Mouse (Mus musculus) megakaryocyte, embryonic 14.5 days (primary cell): Measurements from ENCODE around the gene Pfdn6. TPM values are rescaled to one million over a fixed set of nuclear protein-coding genes. Genes with fewer than 3 reads are reported as not detected.
"Not testable (repeated sequence)": the region's sequence is repeated elsewhere in the genome, so short reads cannot be mapped to it uniquely, and the experiment has no call there.

Experiments
- H3K27me3 ChIP-seq: replicated peaks from 2 replicates; pipeline ENCODE3; 2012; ENCODE audit warnings: inconsistent platforms
- H3K36me3 ChIP-seq: replicated peaks from 2 replicates; pipeline ENCODE3; 2012; ENCODE audit warnings: low read length, inconsistent platforms, mixed read lengths
- H3K4me1 ChIP-seq: 2 replicates; pipeline ENCODE4 v1.6.1; 2012; ENCODE audit warnings: inconsistent platforms
- H3K4me3 ChIP-seq: replicated peaks from 2 replicates; pipeline ENCODE3; 2012; ENCODE audit warnings: moderate library complexity, mild to moderate bottlenecking, inconsistent platforms
- H3K9me3 ChIP-seq: 2 replicates; pipeline ENCODE4 v1.6.1; 2012; ENCODE audit warnings: inconsistent platforms
- FLI1 ChIP-seq: IDR thresholded peaks from 2 replicates; pipeline ENCODE4 v1.6.1; 2012; ENCODE audit warnings: low read length, inconsistent platforms, mixed read lengths
- GATA1 ChIP-seq: IDR thresholded peaks from 3 replicates; pipeline ENCODE4 v1.6.1; 2012; ENCODE audit warnings: mixed read lengths, low read length, inconsistent platforms, borderline replicate concordance
- polyA plus RNA-seq: library from polyadenylated mRNA; stranded (reverse); fragments of >175 nt; gene quantifications from 2 replicates; pipeline ENCODE4 v1.2.3, GENCODE M21; 2012; ENCODE audit warnings: low replicate concordance; ENCODE audit not compliant: insufficient read depth

The Pfdn6 gene
- polyA plus RNA-seq = 39.4 and 269 TPM in 2 replicates

DNA sequence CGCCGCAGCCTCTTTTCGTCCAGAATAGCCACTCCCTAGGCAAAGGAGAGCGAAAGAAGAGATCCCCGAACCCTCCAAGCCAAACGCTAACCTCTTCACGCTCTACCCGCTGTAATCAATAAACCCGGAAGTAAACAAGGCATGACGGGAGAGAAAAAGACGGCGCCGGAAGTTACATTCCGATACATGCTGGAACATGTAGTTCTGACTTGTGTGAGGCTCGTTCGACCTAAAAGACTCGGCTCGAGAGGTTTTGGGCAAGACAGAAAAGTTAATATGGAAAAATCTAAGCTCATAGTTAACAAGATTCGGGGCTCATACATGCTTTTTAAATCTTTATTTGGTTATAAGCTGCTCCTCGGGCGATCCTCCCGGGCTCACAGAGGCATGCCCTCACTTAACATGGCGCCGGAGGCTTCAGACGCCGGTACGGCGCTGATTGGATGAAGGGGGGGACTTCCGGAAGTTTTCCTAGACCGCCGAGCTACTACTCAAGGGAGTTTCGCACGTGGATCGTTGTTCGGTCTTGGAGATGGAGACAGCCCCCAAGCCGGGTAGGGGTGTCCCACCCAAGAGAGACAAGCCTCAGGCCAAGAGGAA is at the start of gene Pfdn6, which contains the start of gene Wdr46:
Pfdn6 (minus strand) TSS at position 138 of the 600 bp plus-strand sequence.
Wdr46 (plus strand) TSS at position 455 of the 600 bp plus-strand sequence.
- Histone ChIP-seq H3K9me3 (no peaks in the 10 kb centered on the region), H3K4me1 (peaks cover 38% of the 10 kb centered on the region), H3K36me3 (peaks cover 66% of the 10 kb centered on the region), H3K27me3 (no peaks in the 10 kb centered on the region), H3K4me3 (peak within 1 kb of the TSS; percentile 98)
- TF ChIP-seq GATA1 (no peak), FLI1 (no peak; the same call in 1 of the 2 replicates)

- H3K9me3 ChIP-seq, H3K36me3 ChIP-seq, H3K4me3 ChIP-seq: not testable (repeated sequence)
- Histone ChIP-seq H3K27me3 (peaks cover 33% of the 10 kb centered on the region), H3K4me1 (peaks cover 26% of the 10 kb centered on the region)
Measured at GRCm38 (mm10) chr17:33982136-33982535, 42.0 kb upstream of the Pfdn6 start.

DNA sequence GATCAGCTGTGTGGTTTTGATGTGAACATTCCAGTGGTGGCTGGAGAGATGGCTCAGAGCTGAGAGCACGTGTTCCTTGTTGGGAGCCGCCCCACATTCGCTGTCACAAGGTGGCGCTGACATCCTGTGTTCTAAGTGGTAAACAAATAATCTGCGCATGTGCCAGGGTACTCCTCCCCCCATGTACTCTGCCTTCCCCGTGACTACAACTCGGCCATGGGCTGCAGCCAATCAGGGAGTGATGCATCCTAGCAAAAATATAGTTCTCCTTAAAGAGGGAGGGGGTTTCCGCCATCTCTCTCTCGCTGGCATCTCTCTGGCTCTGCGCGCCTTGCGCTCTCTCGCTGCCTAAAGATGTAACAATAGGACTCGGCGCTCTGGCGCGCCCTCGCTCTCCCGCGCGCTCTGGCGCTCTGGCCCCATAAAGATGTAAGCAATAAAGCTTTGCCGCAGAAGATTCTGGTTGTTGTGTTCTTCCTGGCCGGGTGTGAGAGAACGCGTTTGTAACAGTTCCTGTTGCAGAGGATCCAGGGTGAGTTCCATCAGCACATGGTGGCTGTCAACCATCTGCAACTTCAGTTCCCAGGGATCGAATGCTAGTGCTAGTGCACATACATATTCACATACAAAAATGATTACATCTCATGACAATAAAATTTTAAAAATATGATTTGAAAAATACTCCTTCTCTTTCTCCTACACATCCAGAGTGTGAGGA is 41.2 kb upstream of the Pfdn6 start:
- not testable (repeated sequence) for H3K4me3 ChIP-seq, H3K36me3 ChIP-seq, H3K9me3 ChIP-seq
- peaks cover 26% of the 10 kb centered on the region for H3K4me1 ChIP-seq
- peaks cover 30% of the 10 kb centered on the region for H3K27me3 ChIP-seq

GRCm38 (mm10) chr17:33980181-33981035 is 40.3 kb upstream of the Pfdn6 start:
- Histone ChIP-seq H3K36me3 (no peaks in the 10 kb centered on the region), H3K27me3 (peaks cover 27% of the 10 kb centered on the region), H3K4me3 (peak overlapping the region; percentile 4), H3K4me1 (peaks cover 26% of the 10 kb centered on the region), H3K9me3 (no peaks in the 10 kb centered on the region)
- no peak for TF ChIP-seq GATA1
- TF ChIP-seq FLI1 = no peak

DNA sequence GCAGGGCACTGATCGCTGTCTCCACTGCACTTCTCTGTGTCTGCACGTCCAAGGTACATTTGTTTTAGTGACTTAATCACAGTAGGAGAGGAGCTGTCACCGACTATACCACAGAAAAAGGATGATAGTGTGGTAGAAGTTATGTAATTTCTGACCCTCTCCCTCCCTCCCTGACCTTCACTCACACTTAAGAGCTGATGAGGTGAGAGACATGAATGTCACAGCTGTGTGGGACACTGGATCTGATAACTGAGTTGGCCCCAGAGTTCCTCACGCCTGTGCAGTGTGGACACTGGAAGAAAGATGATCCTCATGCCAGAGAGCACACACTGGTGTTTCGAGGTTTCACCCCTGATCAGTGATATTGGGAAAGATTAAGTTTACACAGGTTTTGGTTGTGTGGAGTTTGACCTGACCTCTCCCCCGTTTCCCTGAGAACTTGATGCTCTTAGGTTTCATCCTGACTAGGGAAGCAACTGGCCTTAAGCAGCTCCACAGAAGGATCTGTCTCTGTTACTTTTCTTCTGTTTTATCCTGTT is 39.4 kb upstream of the Pfdn6 start:
- H3K4me3 ChIP-seq = peak overlapping the region; percentile 92
- no peaks in the 10 kb centered on the region for H3K9me3 ChIP-seq
- H3K27me3 ChIP-seq = peaks cover 27% of the 10 kb centered on the region
- H3K36me3 ChIP-seq = no peaks in the 10 kb centered on the region
- TF ChIP-seq GATA1 (no peak), FLI1 (no peak)
- peaks cover 26% of the 10 kb centered on the region for H3K4me1 ChIP-seq

GRCm38 (mm10) chr17:33978631-33979031 is 38.5 kb upstream of the Pfdn6 start:
- TF ChIP-seq FLI1 = no peak
- no peak for TF ChIP-seq GATA1
- peaks cover 25% of the 10 kb centered on the region for H3K27me3 ChIP-seq
- no peaks in the 10 kb centered on the region for H3K36me3 ChIP-seq
- peaks cover 31% of the 10 kb centered on the region for H3K4me1 ChIP-seq
- H3K9me3 ChIP-seq = no peaks in the 10 kb centered on the region
- peak overlapping the region; percentile 92 for H3K4me3 ChIP-seq

- no peaks in the 10 kb centered on the region for H3K36me3 ChIP-seq
- no peak for TF ChIP-seq FLI1
- TF ChIP-seq GATA1 = no peak
- peak overlapping the region; percentile 92 for H3K4me3 ChIP-seq
- H3K9me3 ChIP-seq = no peaks in the 10 kb centered on the region
- peaks cover 23% of the 10 kb centered on the region for H3K27me3 ChIP-seq
- peaks cover 37% of the 10 kb centered on the region for H3K4me1 ChIP-seq
Measured at GRCm38 (mm10) chr17:33977861-33978557, 37.9 kb upstream of the Pfdn6 start.

GRCm38 (mm10) chr17:33973572-33973971 is 33.4 kb upstream of the Pfdn6 start:
- Histone ChIP-seq H3K36me3 (no peaks in the 10 kb centered on the region), H3K9me3 (peaks cover 7% of the 10 kb centered on the region), H3K27me3 (peaks cover 12% of the 10 kb centered on the region), H3K4me1 (peaks cover 27% of the 10 kb centered on the region), H3K4me3 (no peak overlapping the region)
- TF ChIP-seq FLI1 (no peak), GATA1 (no peak)

- Histone ChIP-seq H3K36me3 (no peaks in the 10 kb centered on the region), H3K27me3 (peaks cover 3% of the 10 kb centered on the region), H3K9me3 (peaks cover 7% of the 10 kb centered on the region), H3K4me3 (no peak overlapping the region), H3K4me1 (peaks cover 22% of the 10 kb centered on the region)
- TF ChIP-seq FLI1 (no peak), GATA1 (no peak)
Measured at GRCm38 (mm10) chr17:33972691-33973090, 32.5 kb upstream of the Pfdn6 start.
